Mouse (Mus musculus): ENCODE data around the gene Exoc6.
A peak's percentile ranks its signal among the peaks of the same experiment; 100 is the strongest.
"Not testable (repeated sequence)": the region's sequence is repeated elsewhere in the genome, so short reads cannot be mapped to it uniquely, and the experiment has no call there.

Gene Exoc6

DNA sequence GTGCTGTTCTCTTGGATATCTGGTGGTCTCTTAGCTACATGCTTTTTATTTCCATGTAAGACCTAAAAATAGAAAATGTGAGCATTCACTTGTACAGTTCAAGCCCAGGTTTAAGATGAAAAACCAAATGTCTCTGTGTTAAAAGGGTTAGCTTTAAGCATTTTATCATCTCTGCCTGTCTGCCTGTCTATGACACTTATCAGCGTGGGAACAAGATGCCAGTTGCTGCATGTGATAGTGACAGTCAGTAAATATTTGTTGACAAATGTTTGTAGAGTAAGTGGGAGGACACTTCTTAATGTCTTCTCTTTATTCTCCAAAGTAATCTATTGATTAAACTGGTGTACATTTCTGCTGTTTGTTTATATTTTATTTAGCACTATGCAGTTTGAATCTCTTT is 12.5 kb upstream of the Exoc6 start:
- DNase-seq (ENCODE audit: extremely low spot score): no peak

- DNase-seq (ENCODE audit: extremely low spot score): no peak
Observed at GRCm38 (mm10) chr19:37540201-37540600, 10.0 kb upstream of the Exoc6 start.

DNA sequence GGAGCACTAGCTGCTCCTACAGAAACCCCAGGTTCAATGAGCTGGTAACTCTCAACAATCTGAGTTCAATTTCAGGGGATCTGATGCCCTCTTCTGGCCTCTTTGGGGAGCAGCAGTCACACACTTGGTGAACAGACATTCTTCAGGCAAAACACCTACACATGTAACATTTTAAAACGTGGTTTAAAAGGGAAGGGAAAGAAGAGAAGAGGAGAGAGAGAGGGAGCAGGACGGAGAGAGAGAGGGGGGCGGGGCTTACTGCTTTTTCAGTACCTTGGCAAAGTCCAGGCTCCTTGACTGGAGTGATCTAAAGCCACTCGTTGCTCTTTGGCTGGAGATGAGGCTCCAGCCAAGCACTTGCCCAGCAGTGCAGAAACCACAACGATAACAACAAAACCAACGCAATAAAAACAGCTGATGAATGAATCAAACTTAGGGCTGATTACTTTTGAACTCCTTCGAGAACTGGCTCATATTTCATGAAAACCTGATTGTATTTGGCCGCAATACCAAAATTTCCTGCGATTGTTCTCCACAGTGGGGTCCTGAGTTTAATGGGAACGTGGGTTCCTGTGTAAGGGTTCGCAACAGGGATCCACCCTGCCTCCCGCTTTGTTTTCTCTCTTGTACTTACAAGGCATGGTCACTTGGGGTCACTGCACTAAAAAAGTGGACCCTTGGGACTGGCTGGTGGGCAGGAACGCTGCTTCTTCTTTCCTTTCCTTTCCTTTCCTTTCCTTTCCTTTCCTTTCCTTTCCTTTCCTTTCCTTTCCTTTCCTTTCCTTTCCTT is 6.5 kb upstream of the Exoc6 start:
- DNase-seq (ENCODE audit: extremely low spot score): no peak

DNA sequence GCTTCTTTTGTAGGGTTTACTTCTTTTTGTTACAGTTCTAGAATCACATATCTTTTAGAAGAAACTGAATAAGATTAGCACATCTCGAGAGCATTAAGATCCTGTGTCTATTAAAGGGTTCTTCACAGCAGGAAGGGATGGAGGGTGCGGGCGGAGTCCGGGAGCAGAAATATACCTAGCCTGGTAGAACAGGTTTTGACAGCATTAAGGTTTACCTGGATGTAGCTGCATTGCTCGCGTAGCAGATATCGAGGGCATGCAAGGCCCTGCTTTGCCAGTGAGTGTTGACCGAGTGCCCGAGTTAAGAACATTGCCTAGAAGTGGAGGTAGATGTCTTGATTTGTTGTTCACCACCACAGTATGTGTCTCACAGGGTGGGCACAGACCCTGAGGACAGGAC is 5.7 kb upstream of the Exoc6 start:
- no peak for DNase-seq (ENCODE audit: extremely low spot score)

DNA sequence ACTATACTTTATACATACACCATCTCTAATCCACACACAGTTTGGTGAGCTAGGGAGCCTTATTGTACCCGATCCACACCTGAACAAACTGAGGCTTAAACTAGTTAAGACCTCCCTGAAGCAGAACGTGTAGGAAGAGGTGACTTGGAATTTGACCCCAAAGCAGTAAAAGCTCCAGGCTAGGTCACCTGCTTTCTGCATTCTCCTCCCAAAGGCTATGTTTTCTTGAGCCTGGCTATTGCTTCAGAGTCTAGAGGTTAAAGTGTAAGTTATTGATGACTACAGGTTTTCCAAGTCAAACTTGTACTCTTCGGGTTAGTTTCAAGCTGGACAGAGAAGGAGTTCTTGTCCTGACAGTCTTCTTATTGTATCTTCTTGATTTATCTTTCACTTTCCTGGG is 5.0 kb upstream of the Exoc6 start:
- DNase-seq (ENCODE audit: extremely low spot score): no peak

GRCm38 (mm10) chr19:37545725-37546124 is 4.5 kb upstream of the Exoc6 start:
- no peak for DNase-seq (ENCODE audit: extremely low spot score)

GRCm38 (mm10) chr19:37546776-37547175 is 3.4 kb upstream of the Exoc6 start:
- DNase-seq (ENCODE audit: extremely low spot score): no peak

DNA sequence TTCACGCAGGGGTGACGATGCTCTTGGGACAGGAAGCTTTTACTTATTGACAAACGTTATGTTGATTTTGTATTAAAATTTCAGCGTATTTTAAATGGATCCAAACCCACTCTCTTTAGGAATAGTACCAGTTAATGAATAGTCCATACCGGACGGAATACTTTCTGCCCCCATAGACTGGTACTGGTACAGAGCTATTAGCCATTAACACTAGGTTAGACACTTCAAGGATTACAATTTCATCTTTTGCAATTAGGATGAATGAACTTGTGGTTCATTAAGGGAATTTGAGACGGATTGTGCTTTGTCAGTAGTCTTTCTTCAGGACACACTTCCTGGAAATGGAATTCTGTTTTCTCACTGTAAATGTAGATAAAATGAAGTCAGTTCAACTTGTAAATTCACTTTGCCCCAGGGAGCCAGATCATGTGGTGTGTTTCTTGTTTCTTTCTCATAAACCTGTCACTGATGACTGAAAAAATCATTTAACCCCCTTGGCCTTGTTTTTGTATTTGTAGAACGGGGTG is 885 bp downstream of the Exoc6 start:
- DNase-seq (ENCODE audit: extremely low spot score): no peak

DNA sequence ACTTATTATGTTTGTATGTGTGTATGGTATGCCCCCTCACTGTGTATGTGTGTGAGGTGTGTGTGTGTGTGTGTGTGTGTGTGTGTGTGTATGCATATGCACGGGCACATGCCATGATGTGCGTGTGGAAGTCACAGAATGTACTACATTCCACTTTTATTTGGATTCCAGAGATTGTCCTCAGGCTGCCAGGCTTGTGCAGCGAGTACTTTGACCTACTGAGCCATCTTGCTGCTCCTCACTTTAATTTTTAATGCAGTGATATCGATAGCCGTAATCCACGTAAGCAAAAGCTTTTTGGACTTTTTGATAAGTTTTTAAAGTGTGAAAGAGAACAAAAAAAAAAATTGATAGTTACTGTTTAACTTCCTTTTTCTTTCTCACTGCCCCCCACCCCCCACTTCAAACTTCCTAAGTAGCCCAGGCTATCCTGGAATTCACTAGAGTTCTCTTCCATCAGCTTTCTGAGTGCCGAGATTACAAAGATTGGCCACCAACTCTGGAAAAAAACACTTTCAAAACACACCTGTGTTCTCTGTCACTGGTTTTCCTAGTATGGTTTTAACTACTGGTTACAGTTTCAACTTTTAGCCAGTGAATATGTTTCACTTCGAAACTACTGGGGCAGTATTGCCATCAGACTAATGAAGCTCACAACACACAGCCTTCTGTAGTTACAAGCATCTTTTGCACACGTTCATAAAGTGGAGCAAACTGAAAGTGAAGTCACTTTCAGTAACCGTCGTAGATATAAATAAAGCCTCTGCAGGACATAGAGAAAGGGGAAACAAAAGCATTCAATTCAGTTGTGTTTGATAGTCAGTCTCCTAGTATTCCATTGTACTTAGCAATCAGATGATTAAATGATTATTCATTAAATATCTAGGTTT is 3.4 kb downstream of the Exoc6 start:
- no peak for DNase-seq (ENCODE audit: extremely low spot score)

DNA sequence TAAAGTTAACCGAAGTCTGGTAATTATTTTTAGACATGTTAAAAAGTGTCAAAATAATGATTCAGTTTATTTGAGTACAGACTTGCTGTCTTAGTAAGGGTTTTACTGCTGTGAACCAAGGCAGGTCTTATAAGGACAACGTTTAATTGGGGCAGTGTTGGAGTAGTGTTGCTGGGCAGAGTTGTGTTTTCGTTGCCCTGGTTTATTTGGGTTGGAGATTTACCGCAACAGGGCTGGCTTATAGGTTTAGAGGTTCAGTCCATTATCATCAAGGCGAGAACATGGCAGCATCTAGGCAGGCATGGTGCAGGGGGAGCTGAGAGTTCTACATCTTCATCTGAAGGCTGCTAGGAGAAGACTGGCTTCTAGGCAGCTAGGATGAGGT is 4.0 kb downstream of the Exoc6 start:
- not testable (repeated sequence) for DNase-seq (ENCODE audit: extremely low spot score)

- DNase-seq (ENCODE audit: extremely low spot score): no peak
Observed at GRCm38 (mm10) chr19:37555863-37556566, 5.8 kb downstream of the Exoc6 start.

- no peak for DNase-seq (ENCODE audit: extremely low spot score)
Observed at GRCm38 (mm10) chr19:37557898-37558297, 7.7 kb downstream of the Exoc6 start.

DNA sequence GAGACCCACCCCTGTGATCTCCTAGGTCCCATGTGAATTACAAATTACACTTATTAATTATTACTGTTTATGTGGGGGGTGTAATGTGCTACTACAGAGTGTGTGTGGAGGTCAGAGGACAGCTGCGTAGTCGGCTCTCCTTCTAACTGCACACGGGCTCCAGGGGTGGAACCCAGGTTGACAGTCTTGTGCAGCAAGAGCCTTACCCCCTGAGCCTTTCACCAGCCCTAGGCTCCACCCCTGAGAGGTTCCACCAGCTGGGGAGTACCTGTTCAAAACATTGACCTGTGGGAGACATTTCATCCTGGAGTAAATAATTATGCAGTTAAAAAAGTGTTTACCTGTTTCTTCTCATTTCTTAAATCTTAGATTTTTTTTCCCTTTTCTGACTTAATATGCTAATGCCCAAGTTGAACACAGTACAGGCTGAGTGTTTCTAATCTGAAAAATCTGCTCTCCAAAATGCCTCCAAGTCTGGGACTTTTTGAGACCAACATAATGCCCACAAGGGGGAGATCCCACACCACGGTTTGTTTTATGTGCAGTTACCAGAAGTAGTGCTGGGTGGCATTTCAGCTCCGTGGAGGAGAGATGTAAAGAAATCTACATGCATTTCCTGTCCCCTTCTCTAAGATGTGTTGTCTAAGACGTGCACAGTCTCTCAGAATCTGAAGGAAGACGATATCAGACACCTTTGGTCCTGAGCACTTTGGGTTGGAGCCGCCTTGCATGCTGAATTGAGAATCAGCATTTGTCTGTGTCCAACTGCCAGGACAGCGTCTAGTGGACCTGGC is 9.3 kb downstream of the Exoc6 start:
- DNase-seq (ENCODE audit: extremely low spot score): peak; percentile 47

GRCm38 (mm10) chr19:37560080-37560427 is 9.8 kb downstream of the Exoc6 start:
- DNase-seq (ENCODE audit: extremely low spot score): no peak

DNA sequence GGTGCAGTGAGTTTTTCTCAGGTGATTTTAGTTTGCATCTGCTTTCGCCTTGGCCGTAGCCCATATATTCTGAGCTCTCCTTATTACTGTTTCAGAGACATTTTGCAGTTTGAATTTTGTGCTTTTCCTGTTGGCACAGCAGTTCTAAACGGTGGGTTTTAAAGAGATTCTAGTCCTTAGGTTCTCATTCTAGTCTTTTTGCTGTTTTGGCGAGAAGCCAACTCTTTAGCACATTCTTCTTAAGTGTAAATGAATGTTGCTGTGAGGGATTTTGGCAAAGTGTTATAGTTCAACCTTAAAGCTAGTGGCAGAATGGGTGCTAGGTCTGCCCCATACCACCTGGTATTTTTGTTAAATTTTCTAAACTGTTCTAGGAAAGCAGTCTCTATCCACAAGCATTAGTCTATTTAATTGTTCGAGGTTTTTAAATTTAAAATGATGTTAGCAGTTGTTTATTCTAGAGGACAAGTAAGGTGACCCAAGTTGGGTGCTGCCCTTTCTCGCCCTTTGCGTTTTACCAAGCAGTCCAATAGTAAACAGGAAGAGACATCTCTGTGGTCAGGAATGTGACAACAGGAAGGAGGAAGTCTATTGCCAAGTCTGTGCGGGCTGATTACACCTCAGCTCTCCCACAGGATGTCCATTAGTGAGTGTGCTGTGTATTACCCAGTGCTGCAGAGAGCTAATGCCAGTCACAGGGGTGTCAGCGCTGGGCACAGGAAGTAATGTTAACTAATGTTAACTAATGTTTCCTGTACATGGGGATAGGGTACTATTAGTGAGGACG is 11.1 kb downstream of the Exoc6 start:
- no peak for DNase-seq (ENCODE audit: extremely low spot score)

DNA sequence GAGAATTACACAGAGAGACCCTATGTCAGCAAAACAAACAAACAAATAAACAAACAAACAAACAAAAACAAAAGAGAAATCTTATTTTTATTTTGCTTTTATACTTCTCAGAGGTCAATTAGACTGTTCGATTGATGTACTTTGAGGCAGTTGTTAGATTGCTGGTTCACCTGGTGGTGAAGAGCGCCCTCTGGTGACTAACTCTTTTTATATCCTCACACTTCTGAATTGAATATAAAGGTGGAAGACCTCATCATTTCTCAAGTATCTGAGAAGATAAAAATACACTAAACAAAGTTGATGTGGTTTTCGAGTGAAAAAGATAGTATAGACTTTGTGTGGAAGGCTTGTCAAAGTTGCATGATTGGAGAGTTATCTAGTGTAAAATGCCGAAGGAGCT is 13.5 kb downstream of the Exoc6 start:
- DNase-seq (ENCODE audit: extremely low spot score): peak; percentile 41

DNA sequence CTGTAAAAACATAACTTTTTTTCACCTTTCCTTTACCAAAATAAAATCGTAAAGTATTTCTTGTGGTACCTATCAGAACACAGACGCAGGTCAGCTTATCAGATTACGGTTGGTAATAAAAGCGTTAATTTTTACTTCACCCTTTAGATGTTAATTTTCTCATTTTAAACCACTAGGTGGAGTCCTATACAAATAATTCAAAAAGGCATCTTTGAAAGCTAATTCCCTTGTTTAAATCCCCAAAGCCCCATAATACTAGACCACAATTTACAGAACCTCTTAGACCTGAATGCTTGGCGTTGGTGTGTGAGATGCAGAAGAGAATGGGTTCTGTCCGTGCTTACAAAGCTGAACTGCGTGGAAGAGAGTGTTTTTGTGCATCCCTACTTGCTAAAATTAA is 15.6 kb downstream of the Exoc6 start:
- no peak for DNase-seq (ENCODE audit: extremely low spot score)

GRCm38 (mm10) chr19:37569186-37569754 is 19.1 kb downstream of the Exoc6 start:
- no peak for DNase-seq (ENCODE audit: extremely low spot score)

DNA sequence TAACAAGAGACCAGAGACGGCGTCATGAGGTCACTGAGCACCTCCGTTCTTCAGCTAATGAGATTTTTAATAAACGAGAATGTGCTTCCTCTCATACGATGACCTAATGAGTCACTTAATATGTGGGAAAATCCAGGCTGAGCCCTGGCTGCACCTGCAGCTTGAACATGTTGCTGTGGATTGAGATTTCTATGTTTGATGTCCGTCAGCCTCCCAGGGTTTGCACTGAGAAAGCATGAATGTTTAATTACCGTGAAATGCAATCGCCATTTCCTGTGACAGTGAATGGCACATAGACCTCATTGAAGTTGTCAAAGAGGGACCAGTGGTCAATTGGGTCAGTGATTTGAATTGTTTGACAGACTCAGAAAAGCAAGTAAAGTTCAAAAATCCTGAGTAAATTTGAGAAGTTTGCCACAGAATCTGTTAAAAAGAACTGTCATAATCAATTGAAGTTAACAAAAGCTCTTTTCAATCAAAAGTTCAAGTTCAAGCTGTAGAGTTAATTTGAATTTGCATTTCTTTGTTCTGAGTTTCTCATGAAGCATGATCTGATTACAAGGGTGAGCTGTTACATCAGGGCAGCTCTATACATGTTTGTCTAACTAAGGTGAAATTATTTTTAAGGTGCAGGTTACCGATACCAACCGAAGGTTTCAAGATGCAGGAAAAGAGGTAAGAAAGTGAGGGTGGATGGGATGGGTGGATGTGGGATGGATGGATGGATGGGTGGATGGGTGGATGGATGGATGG is 20.9 kb downstream of the Exoc6 start:
- DNase-seq (ENCODE audit: extremely low spot score): no peak

DNA sequence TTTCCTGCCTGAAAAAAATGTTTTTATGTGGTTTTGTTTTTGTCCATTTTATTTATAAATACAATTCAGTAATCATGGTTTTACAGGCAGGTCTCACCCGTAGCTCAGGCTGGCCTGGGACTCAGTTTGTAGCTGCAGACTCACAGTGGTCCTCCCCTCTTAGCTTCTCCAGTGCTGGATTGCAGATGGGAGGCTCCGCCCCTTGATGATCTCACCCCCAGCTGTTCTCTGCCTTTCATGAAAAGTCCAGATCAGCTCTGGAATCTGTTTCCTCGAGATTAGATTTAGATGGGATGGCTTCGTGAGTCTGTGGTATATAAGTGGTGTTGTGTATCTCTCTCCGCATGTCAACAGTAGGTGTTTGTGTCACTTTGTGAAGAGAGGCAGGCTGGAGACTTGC is 24.6 kb downstream of the Exoc6 start:
- DNase-seq (ENCODE audit: extremely low spot score): no peak
